Mouse (Mus musculus): Measurements from ENCODE around the gene Narfl. TPM values are rescaled to one million over a fixed set of nuclear protein-coding genes. Genes with fewer than 3 reads are reported as not detected.

Narfl gene
- total RNA-seq (2014; rRNA removed): 31.0 and 35.0 TPM in 2 replicates
- polyA plus RNA-seq (2015; fragmentation: Nextera tagmentation; extraction: Ambion mirVana): 30.4 and 30.8 TPM in 2 replicates

GRCm38 (mm10) chr17:25773549-25774120 lies at the start of gene Narfl:
Gene Narfl, plus strand, starts transcription at chr17:25773776.
- no peaks in the 10 kb centered on the region for H3K27me3 ChIP-seq (ENCODE audit: insufficient read depth, low read length)
- H3K4me3 ChIP-seq (ENCODE audit: low read depth, low read length): peak within 1 kb of the TSS; percentile 69
- peak; percentile 99 for TF ChIP-seq CTCF (IDR thresholded peaks at IDR 0.05; ENCODE audit: low read depth)
- no peaks in the 10 kb centered on the region for H3K9me3 ChIP-seq (ENCODE audit: low read length)
- peak within 1 kb of the TSS; percentile 76 for H3K9ac ChIP-seq
- DNase-seq (peak; percentile 98), ATAC-seq (peak; percentile 93)
- H3K36me3 ChIP-seq (ENCODE audit: insufficient read depth): peaks cover 4% of the 10 kb centered on the region; the same call in 1 of the 2 replicates
- peak within 1 kb of the TSS; percentile 84 for H3K4me2 ChIP-seq (ENCODE audit: low read depth)
- WGBS: 2% methylated on average over 37 of the region's 37 CpGs
- no peak within 1 kb of the TSS for H3K27ac ChIP-seq (ENCODE audit: low read depth, low read length)
- peaks cover 5% of the 10 kb centered on the region for H3K4me1 ChIP-seq (ENCODE audit: insufficient read depth)

- Histone ChIP-seq H3K27me3 (ENCODE audit: insufficient read depth, low read length) (no peaks in the 10 kb centered on the region), H3K4me3 (ENCODE audit: low read depth, low read length) (no peak overlapping the region), H3K27ac (ENCODE audit: low read depth, low read length) (no peak overlapping the region), H3K4me2 (ENCODE audit: low read depth) (no peak overlapping the region), H3K36me3 (ENCODE audit: insufficient read depth) (no peaks in the 10 kb centered on the region), H3K9ac (no peak overlapping the region), H3K4me1 (ENCODE audit: insufficient read depth) (peaks cover 13% of the 10 kb centered on the region; the same call in 1 of the 2 replicates), H3K9me3 (ENCODE audit: low read length) (no peaks in the 10 kb centered on the region)
- no peak for DNase-seq
- peak; percentile 44 for TF ChIP-seq CTCF (IDR thresholded peaks at IDR 0.05; ENCODE audit: low read depth)
- WGBS: 77% methylated on average over 7 of the region's 7 CpGs
- ATAC-seq: no peak
Observed at GRCm38 (mm10) chr17:25723919-25724318, 49.7 kb upstream of the Narfl start.

GRCm38 (mm10) chr17:25725264-25725663 lies 48.3 kb upstream of the Narfl start:
- Histone ChIP-seq H3K9me3 (ENCODE audit: low read length) (no peaks in the 10 kb centered on the region), H3K9ac (no peak overlapping the region), H3K4me2 (ENCODE audit: low read depth) (no peak overlapping the region), H3K36me3 (ENCODE audit: insufficient read depth) (peaks cover 2% of the 10 kb centered on the region; the same call in 1 of the 2 replicates), H3K27ac (ENCODE audit: low read depth, low read length) (no peak overlapping the region), H3K4me1 (ENCODE audit: insufficient read depth) (peaks cover 13% of the 10 kb centered on the region; the same call in 1 of the 2 replicates), H3K4me3 (ENCODE audit: low read depth, low read length) (no peak overlapping the region), H3K27me3 (ENCODE audit: insufficient read depth, low read length) (no peaks in the 10 kb centered on the region)
- TF ChIP-seq CTCF (IDR thresholded peaks at IDR 0.05; ENCODE audit: low read depth): no peak
- ATAC-seq (no peak), DNase-seq (no peak)
- 81% methylated on average over 6 of the region's 6 CpGs for whole genome bisulfite sequencing

GRCm38 (mm10) chr17:25727265-25728008 lies 46.1 kb upstream of the Narfl start, which contains the start of the genes Chtf18 and Rpusd1:
Gene Chtf18, minus strand, starts transcription at chr17:25727419.
Gene Rpusd1, plus strand, starts transcription at chr17:25727670.
- Histone ChIP-seq H3K9me3 (ENCODE audit: low read length) (no peaks in the 10 kb centered on the region), H3K4me3 (ENCODE audit: low read depth, low read length) (peak within 1 kb of the TSS; percentile 67), H3K27me3 (ENCODE audit: insufficient read depth, low read length) (no peaks in the 10 kb centered on the region), H3K4me2 (ENCODE audit: low read depth) (peak within 1 kb of the TSS; percentile 94), H3K9ac (peak within 1 kb of the TSS; percentile 61), H3K27ac (ENCODE audit: low read depth, low read length) (peak within 1 kb of the TSS; percentile 62; the same call in 1 of the 2 replicates), H3K36me3 (ENCODE audit: insufficient read depth) (peaks cover 15% of the 10 kb centered on the region; the same call in 1 of the 2 replicates), H3K4me1 (ENCODE audit: insufficient read depth) (peaks cover 13% of the 10 kb centered on the region; the same call in 1 of the 2 replicates)
- 2% methylated on average over 37 of the region's 37 CpGs for WGBS
- ATAC-seq (peak; percentile 99), DNase-seq (peak; percentile 100)
- TF ChIP-seq CTCF (IDR thresholded peaks at IDR 0.05; ENCODE audit: low read depth): no peak

GRCm38 (mm10) chr17:25728009-25728270 lies 45.6 kb upstream of the Narfl start:
- DNase-seq (no peak), ATAC-seq (no peak)
- Histone ChIP-seq H3K4me2 (ENCODE audit: low read depth) (peak overlapping the region; percentile 94), H3K4me3 (ENCODE audit: low read depth, low read length) (peak overlapping the region; percentile 67), H3K9ac (peak overlapping the region; percentile 61), H3K36me3 (ENCODE audit: insufficient read depth) (peaks cover 15% of the 10 kb centered on the region; the same call in 1 of the 2 replicates), H3K4me1 (ENCODE audit: insufficient read depth) (peaks cover 13% of the 10 kb centered on the region; the same call in 1 of the 2 replicates), H3K27ac (ENCODE audit: low read depth, low read length) (peak overlapping the region; percentile 62; the same call in 1 of the 2 replicates), H3K27me3 (ENCODE audit: insufficient read depth, low read length) (no peaks in the 10 kb centered on the region), H3K9me3 (ENCODE audit: low read length) (no peaks in the 10 kb centered on the region)
- TF ChIP-seq CTCF (IDR thresholded peaks at IDR 0.05; ENCODE audit: low read depth): no peak
- WGBS: 19% methylated on average over 4 of the region's 4 CpGs

GRCm38 (mm10) chr17:25732082-25732481 lies 41.5 kb upstream of the Narfl start:
- Histone ChIP-seq H3K27me3 (ENCODE audit: insufficient read depth, low read length) (no peaks in the 10 kb centered on the region), H3K36me3 (ENCODE audit: insufficient read depth) (peaks cover 15% of the 10 kb centered on the region; the same call in 1 of the 2 replicates), H3K4me1 (ENCODE audit: insufficient read depth) (peaks cover 9% of the 10 kb centered on the region; the same call in 1 of the 2 replicates), H3K27ac (ENCODE audit: low read depth, low read length) (no peak overlapping the region), H3K9me3 (ENCODE audit: low read length) (no peaks in the 10 kb centered on the region), H3K4me2 (ENCODE audit: low read depth) (no peak overlapping the region), H3K9ac (no peak overlapping the region), H3K4me3 (ENCODE audit: low read depth, low read length) (no peak overlapping the region)
- TF ChIP-seq CTCF (IDR thresholded peaks at IDR 0.05; ENCODE audit: low read depth): peak; percentile 95
- 19% methylated on average over 2 of the region's 2 CpGs for WGBS
- DNase-seq: peak; percentile 87
- no peak for ATAC-seq

- 87% methylated on average over 5 of the region's 5 CpGs for WGBS
- H3K9ac ChIP-seq: no peak overlapping the region
- H3K9me3 ChIP-seq (ENCODE audit: low read length): no peaks in the 10 kb centered on the region
- no peak for ATAC-seq
- DNase-seq: no peak
- peaks cover 13% of the 10 kb centered on the region; the same call in 1 of the 2 replicates for H3K36me3 ChIP-seq (ENCODE audit: insufficient read depth)
- no peaks in the 10 kb centered on the region for H3K4me1 ChIP-seq (ENCODE audit: insufficient read depth)
- H3K4me3 ChIP-seq (ENCODE audit: low read depth, low read length): no peak overlapping the region
- no peaks in the 10 kb centered on the region for H3K27me3 ChIP-seq (ENCODE audit: insufficient read depth, low read length)
- no peak overlapping the region for H3K27ac ChIP-seq (ENCODE audit: low read depth, low read length)
- TF ChIP-seq CTCF (IDR thresholded peaks at IDR 0.05; ENCODE audit: low read depth): no peak
- H3K4me2 ChIP-seq (ENCODE audit: low read depth): no peak overlapping the region
Observed at GRCm38 (mm10) chr17:25735246-25735645, 38.3 kb upstream of the Narfl start.
